Mouse (Mus musculus) cerebellum, adult 2 months (tissue): ENCODE measurements around the gene Fmnl2.

ENCODE experiments used
- CTCF ChIP-seq: fragments of 200-500 bp; IDR thresholded peaks from 2 replicates; pipeline ENCODE4 v1.5.1; 2011; ENCODE audit warnings: low read depth, mild to moderate bottlenecking, control low read depth, low read length, moderate library complexity, borderline replicate concordance; ENCODE audit not compliant: insufficient read depth
- POLR2A ChIP-seq: fragments of 200-500 bp; IDR thresholded peaks from 2 replicates; pipeline ENCODE4 v1.6.1; 2011; ENCODE audit warnings: low read length, control low read depth, borderline replicate concordance; ENCODE audit not compliant: insufficient read depth

DNA sequence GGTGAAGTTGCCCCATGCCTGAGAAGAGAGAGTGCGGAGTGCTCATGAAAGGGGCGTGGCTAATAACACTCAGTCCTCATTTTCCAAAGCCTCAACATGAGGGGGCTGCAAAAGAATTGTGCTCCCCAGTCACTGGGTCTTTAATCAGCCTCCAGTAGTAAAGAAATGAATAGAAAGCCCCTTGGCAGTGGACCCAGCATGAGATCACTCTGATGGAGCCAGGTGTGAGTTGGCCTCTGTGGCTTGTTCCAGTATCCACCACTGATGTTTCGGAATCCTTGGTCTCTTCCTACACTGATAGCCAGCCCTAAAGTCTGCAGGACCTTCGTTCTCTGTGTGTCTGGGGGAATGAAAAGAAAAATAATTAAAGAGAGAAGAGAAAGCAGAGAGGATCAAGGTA, 224.4 kb downstream of the Fmnl2 start:
- no peak for TF ChIP-seq CTCF
- TF ChIP-seq POLR2A = no peak
